Mouse (Mus musculus) brain, embryonic 14.5 days (tissue): ENCODE results near the gene Rprd1b.

Source experiments
- CTCF ChIP-seq: fragments of 200-500 bp; IDR thresholded peaks from 2 replicates; pipeline ENCODE4 v1.5.1; 2012; ENCODE audit warnings: inconsistent platforms, mild to moderate bottlenecking, moderate library complexity, borderline replicate concordance; ENCODE audit not compliant: insufficient read depth, insufficient read length; ENCODE audit errors: extremely low read depth
- POLR2A ChIP-seq: fragments of 200-500 bp; IDR thresholded peaks from 2 replicates; pipeline ENCODE4 v1.6.1; 2012; ENCODE audit warnings: mild to moderate bottlenecking, inconsistent platforms, borderline replicate concordance; ENCODE audit not compliant: poor library complexity, insufficient read depth, insufficient read length, severe bottlenecking; ENCODE audit errors: extremely low read depth

DNA sequence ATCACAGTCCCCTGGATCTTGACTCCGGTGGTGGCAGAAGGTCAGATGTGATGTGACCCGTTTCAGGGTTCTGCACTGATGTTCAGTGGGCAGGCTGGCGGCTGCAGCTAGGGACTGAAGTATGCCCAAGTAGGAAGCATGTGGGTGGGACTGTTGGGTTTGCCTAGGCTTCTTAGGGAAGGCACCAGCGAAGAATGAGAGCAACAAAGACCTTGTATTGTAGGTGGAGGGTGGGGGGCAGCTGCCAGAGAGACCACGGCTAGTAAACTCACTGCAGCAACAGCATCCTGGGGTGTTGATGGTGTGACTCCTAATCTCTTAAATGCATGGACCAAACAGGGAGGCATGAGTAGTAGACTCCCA is 43.3 kb downstream of the Rprd1b start:
- TF ChIP-seq CTCF (no peak), POLR2A (no peak)
